Mouse (Mus musculus): Measurements from ENCODE around the gene Rgs6.

Rgs6 gene

DNA sequence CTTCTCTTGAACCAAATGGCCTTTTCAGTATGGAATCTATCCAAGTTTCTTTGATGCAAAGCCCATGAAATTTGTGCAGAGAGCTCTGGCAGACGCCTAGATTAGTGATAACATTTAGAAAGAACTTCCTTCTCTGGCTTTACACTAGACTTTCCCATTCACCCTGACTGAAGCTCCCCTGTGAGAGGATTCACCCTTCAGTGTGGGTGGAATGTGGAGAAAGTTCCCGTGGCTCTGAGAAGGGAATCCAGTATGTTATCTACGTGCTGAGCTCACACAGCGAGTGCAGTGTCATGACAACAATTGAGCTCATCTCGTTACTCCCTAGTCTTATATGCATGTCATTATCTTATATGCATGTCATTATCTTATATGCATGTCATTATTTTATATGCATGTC, 61.9 kb downstream of the Rgs6 start:
- DNase-seq: peak; percentile 68

DNA sequence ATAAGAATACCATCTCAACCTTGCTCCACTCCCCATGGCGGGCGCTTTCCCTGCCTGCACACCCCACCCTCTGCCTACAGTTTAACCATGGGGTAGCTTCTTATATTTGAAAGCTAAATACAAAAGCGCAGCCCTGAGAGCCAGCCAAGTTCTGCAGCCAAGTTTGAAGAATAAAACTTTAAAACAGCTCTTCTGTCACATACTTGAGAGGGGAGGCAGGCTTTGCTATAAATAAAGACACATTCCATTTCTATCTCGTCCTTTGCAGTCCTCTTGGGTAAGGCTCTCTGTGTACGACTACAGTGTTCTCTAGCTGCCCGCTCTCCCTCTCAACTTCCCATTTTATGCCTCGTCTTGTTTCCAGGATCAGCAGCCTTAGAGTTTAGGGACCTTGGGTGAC, 76.5 kb downstream of the Rgs6 start:
- DNase-seq: peak; percentile 90

DNA sequence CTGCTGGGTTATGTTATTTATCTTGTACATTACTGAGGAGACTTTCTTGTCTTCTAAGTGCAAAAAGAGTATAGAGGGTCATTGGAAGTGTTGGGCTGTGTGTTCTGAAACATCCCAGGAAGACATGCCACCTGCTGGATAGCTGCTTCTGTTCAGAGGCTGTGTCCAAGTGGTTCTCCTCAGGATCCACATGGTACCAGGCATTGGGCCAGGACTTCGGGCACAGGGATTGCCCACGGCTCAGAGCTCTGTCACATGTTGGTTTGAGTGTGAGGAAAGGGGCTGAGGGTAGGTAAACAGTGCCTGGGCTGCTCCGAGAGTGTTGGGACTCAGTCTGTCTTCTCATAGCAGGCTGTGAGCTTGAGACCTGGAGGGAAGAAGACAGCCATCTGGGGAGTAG, 79.3 kb downstream of the Rgs6 start:
- DNase-seq: no peak

DNA sequence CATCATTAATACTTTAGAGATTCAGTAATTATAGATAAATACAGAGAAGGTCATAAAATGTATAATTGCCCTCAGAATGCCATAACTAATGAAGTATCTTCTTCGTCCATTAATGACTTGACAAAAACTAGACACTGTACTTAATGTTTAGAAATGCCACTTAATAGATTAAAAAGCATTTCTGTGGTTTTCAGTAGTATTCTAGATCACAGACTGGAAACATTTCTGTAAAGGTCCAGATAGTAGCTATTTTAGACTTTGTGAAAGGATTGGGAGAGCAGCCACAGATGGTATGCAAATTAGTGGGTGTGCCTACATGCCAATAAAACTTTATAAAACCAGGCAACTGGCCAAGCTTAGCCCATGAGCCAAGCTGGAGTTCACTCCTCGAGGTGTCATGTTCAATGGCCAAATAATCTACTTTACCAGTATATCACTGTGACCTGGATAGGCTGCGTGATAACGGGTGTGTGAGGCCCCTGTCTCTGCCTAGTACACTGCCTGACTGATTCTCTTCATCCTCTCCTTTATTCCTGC, 82.2 kb downstream of the Rgs6 start:
- DNase-seq: no peak

DNA sequence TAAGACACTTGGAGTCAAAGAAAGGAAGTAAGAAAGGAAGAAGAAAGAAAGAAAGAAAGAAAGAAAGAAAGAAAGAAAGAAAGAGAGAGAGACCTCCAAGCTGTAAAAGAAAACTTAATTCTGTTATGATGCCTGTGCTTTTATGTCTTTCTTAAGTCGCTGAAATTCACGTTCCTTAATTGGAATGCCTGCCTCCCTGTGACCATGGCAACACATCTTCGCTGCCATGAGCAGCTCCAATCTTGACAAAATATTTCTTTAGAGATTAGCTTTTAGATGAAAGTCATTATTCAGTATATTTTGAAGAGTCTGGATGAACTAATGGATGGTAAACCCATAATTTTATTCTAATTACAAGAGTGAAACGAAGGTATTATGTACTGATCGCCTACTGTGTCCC, 83.5 kb downstream of the Rgs6 start:
- no peak for DNase-seq

DNA sequence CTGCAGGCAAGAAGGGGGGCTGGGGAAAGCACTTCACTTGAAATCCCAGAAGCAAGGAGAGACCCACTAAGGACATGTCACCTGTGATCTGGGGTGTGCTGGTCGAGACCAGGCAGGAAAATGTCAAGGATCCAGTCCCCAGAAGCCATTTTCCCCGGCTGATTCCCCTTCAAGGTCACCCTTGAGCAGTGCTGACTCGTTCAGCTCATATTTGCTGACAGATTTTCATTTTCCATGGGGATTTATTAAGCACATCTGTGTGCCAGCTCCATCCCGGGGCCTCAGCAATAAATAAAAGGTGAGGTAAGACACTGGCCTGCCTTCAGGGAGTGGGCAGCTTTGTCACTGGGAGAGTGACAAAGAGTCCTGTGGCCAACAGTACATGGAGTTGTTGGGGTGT, 87.0 kb downstream of the Rgs6 start:
- DNase-seq: peak; percentile 71

DNA sequence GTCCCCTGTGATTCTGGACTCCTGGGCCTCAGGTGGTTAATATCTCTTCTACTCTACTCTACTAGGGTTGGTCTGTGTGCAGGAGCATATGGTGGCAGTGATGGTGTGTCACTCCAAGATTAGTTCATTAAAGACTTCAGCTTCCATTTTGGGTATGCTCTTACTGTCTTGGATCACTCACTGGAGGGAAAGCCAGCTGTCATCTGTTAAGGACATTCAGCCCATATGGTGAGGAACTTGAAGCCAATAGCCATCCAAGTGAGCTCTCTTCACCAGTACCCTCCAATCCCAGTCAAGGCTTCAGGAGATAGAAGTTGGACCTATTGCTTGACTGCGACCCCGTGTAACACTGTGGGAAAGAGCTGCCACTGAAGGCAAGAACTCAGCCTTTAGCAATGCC, 98.9 kb downstream of the Rgs6 start:
- no peak for DNase-seq

DNA sequence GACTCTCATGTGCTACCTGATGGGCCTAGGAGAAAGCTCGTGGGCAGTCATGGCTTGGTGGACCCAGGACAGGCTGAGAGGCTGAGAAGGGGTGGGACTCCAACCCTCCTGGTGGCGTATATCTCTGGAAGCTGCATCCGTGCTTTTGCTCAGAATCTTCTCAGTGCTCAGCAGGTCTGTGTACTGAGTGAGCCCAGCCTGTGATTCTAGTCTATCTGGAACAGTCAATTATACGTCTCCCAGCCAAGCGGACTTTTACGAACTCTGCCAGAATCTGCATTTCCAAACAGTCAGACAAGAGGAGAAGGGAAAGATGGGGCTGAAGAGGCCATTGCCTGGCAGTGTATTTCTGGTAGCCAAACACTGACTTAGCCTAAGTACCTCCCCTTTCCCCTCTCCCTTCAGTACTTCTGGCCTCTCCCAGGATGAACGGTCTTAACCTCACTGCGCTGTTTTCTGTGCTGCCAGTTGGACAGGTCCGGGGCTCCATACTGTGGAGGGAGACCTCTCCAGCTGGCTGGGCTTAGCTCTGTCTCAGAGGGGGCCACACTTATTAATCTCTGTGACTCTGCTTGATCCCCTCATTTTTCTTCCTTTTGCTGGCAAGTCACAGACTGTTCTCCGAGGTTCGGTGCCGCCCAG, 110.9 kb downstream of the Rgs6 start:
- peak; percentile 80 for DNase-seq

DNA sequence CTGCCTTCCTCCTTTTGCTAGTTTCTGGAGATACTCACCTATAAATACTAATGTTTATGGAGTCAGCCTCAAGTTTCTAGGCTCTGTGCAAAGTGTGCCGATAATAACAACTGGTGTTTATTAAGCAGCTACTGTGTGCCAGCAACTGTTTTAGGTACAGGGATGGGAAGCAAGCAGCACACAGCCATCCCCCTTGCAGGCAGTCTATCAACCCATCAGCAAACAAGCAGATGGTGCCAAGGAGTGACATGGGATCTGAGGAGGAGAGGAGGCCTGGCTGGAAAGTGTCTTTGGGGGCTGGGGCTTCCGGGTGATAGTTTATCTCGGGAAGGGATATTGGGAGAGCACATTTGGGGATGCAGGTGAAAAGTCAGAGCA, 111.4 kb downstream of the Rgs6 start:
- peak; percentile 74 for DNase-seq

DNA sequence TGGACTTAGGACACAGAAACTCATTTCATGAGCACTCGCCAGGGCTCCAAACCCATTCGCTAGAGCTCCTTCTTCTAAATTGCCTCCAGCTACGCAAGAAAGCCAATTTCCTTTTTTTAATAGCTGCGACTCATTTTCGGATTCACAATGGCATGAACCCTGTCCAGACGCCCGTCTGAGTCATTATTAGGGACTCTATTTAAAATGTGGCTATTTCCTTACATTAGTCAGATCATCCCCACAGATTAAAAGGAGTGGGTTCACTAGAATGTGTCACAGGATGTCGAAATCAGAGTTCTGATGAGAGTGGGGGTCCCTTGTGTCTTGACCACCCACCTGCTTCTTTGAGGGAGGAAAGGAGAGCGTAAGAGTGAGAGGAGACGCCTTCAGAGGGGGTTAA, 112.1 kb downstream of the Rgs6 start:
- DNase-seq: peak; percentile 70

DNA sequence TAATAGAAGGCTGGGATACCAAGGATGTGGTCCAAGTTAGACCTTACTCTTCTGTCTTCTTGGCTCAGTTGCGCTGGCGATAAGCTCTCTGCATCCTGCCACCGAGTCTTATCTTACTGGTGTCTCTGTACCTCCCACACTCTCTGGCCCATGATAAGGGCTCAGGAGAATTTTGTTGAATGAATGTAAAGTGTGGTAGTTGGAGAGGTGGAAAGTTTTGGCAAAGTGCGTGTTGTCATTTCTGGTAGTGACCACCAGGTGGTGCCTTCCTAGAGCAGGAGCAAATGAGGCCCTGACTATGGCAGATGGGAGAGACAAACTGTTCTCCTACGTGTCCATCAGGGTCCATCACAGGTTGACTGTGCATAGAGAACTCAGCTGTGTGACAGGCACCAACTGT, 112.7 kb downstream of the Rgs6 start:
- DNase-seq: peak; percentile 90

DNA sequence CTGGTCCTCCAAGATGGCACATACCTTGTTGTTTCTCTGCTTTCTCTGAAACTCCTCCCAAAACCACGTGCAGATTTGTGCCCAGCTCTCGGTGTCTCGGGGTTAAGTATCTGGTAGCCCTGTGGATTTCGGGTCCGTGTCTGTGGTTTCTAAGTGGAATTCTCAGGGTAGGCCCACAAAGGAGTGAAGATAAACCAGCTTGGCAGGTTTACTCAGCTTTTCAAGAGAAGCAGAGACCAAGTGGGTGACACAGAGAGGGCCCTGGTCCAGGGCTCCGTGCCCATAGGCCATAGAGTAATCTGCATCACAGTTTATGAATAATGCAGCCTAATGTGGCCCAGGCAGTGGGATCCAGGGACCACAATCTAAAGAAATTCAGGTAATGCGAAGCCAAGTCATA, 113.3 kb downstream of the Rgs6 start:
- peak; percentile 67 for DNase-seq

DNA sequence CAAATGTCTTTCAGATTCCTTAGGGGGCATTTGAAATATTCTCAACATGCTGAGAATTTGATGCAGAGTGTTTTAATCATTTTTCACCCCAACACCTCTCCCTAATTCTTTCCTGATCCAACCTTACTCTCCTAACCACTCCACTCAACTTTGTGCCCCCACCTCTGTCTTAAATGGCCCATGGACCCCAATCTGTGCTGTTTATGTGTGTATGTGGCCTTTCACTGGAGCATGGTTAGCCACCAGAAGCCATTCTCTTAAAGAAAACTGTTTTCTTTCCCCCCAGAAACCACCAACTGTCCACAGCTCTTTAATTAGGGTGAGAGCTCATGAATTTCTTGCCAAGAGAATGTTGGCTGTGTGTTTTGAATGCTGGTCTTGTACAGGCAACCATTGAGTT, 122.3 kb downstream of the Rgs6 start:
- peak; percentile 64 for DNase-seq

DNA sequence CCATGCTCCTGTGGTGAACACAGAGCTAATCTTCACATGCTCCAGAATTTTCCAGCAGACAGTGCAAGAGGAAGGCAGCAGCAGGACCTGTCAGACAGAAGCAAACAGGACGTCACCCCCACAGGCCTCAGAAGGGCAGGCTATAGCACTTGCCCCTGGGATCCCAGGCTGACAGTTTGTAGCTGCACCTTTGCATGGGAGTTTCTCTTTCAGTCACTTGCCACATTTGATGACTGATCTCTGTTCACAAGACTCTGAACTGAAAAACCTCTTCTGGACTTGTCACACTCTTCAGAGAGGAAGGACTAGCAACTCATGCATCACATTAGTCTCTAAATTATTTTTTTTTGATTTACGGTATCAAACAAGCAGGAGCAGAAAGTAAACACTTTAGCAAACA, 126.2 kb downstream of the Rgs6 start:
- no peak for DNase-seq

DNA sequence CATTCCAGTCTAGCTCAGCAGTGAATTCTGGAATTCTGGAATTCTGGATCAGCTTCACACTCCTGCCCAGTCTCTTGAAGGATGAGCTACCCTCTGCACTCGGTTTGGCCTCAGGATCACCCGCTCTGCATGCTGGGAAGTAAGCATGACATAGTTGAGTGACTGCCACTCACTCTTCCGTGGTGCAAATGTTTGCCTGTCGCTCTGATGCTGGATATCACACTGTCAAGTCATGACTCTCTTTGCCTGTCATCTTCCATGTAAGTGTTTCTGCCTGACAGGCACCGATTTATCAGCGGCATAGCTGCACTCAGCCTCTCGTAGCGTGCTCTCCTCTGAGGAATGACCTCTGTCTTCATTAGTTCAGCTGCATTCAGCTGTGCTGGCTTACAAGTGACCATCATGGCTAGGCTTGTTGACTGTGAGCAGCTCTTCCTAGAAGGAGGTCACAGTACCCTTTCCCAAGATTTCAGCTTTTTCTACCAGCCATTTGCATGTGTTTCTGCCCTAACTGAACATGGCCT, 135.0 kb downstream of the Rgs6 start:
- DNase-seq: peak; percentile 91

DNA sequence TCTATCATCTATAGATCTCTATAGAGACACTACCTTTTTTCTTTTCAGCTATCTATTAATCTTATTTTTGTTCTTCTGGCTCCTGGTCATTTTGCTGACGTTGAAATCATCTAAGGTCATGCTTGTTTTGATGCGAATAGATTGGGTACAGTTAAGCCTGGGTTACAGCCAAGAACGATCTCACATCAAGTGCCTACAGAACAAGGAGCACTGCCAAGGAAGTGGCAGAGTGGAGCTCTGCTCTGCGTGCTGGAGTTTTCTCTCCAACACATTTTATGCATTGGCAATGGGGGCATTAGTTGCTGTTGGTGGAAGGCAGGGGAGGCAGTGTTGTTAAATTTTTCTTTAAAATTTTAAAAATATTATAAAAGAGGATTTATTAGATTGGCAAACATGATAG, 138.2 kb downstream of the Rgs6 start:
- peak; percentile 50 for DNase-seq

DNA sequence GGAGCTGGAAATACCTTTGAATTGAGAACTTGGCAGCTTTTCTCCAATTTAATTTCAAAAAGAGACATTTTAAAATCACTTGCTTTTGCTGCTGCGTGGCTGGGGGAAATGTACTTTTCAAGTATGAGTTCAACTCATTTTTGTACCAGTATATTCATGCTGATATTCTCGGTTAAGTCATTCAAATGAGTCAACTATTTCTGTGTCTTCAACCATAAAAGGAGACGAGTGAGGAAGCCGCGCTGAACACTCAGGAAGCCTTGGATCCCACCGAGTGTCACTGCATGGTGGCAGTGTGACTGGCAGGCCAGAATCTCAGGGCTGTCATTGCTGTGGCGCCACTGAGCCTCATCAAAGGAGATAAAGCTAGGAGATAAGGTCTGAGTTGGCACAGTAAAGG, 143.5 kb downstream of the Rgs6 start:
- DNase-seq: peak; percentile 76

DNA sequence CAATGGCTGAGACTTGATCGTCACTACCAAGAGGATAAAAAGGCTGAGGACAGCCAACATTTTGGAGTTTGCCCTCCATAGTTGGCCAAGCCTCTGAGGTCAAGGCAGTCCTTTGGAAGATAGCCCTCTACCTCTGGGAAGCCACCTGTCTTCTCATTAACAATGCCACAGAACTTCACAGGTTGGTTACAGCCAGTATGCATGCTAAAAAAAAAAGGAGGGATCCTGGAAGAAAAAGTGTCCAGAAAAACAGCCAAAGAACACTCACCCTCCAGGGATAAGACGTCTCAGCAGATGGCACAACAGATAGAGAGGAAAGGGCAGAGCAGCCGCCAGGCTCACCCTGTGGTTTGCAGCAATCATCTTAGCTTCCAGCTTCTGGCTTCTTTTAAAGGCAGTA, 154.9 kb downstream of the Rgs6 start:
- peak; percentile 35 for DNase-seq

DNA sequence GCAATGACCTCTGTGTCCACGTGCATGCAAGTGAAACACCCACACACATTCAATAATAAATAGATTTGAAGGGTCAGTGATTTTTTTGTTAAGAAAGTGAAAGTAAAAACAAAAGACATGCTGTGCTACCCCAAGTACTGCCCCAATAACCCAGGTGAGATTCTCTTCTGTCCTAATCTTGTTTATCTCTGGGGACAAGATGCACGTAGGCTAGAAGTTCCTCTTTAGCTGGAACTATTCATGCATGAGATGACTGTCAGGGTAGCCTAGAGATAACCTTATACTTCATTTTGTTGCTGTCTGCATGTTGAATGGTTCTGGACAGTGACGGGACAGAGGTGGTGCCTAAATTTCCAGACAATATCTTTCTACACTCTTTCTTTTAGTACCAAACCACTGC, 155.9 kb downstream of the Rgs6 start:
- peak; percentile 37 for DNase-seq

DNA sequence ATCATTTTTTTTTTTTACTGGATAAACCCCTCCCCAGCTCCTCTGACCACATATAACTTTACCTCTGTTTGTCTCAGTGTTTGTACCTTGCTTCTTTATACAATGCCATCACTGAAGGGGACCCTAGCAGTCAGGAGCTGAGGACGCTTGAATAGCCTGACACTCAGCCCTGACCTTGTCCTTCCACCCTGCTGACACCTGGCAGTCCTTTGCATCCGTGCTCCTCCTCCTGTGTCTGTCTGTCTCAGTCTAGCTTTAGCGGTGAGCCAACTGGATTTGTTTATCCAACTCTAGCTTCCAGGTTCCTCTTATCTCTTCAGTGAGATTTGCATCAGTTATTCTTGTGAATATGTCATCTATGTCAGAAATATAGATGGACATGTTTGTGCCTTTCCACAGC, 156.7 kb downstream of the Rgs6 start:
- peak; percentile 83 for DNase-seq

DNA sequence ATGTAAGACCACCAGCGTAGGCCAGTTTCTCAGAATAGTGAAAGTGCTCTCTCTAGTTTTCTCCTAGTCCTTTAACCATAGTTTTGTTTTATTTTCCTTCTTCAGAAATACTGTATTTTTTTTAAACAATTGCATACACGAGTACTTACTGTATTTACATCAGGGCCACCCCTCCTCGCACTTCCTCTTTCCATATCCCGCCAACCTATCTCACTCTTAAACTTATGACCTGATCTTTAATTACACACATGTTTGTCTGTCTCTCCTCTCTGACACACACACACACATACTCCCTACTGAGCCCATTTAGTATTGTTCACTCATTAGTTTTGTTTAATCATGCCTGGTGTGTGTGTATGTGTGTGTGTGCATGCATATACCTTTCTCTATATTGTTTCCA, 159.0 kb downstream of the Rgs6 start:
- peak; percentile 24 for DNase-seq

DNA sequence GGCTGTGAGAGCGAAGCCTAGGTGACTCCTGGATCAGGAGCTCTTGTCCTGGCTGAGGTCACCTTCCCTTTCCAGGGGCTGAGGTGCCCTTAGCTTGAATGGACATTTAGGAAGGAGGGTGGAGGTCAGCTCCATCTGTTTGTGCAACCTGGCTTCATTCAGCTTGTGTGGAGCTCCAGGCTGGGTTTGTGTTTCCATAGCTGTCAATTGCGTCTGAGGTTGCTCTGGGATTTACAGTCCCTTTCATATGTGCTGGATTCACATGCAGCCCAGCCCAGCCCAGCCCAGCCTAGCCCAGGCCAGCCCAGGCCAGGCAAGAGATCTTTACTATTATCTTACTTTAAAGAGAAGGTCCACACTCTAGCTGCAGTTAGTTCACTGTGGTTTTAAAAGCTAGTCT, 163.8 kb downstream of the Rgs6 start:
- DNase-seq: peak; percentile 78

DNA sequence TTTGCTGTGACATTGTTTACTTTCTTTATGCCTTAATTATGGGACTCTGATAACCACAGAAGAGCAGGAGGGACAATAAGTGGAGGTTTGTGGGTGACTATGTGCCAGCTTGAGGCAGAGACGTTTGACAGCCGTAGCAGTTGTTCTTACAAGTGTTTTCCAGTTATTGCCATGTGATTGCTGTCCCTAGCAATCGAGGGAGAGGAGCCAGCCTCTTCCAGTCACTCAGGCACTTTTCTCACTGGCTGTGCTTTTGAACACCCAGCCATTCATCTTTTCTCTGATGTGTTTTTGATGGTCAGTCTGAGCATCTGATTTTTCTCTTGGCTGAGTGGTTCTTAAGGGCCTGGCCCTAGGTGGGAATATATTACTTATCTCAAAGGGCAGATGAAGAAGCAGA, 166.4 kb downstream of the Rgs6 start:
- DNase-seq: peak; percentile 79

DNA sequence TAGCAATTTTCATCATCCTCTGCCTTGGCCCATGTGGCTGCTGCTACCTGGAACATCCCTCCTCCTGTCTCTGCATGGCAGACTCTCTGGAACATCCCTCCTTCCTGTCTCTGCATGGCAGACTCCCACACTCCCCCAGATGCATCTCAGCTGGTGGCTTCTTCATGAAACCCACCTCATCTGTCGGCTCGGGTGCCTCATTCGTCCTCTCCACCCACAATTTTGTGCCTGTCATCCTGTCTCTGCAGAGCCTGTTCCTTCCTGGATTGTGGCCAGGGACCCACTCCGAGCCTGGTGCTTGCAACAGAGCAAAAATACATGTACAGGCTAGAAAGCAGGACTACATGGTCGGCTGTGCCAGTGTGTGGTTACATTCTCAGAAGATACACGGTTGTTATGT, 168.7 kb downstream of the Rgs6 start:
- DNase-seq: peak; percentile 77

DNA sequence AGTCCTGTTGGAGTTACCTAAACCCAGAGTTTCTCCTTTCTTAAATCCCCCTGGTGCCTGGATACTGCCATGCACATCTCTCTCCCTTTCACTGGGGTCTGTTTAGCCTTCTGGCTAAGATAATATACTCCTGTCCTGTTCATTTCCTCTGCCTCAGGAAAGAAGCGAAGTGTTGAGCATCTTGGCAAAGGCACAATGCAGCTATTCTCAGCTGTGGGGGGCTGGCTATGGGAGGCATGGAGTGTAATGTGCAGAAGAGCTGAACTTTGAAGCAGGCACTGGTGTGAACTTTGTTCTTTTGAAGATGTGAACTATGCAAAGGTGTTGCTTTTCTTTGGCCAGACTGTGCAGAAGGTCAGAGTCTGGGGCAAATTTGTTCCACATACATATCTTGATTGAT, 169.3 kb downstream of the Rgs6 start:
- DNase-seq: peak; percentile 55

Data from heart, adult 11 months (tissue).